Mouse (Mus musculus): ENCODE data around the gene Igfn1. TPM values are rescaled to one million over a fixed set of nuclear protein-coding genes. Genes with fewer than 3 reads are reported as not detected.

Igfn1 gene
- polyA plus RNA-seq (2012; rRNA removed) (not detected in 2 replicates), polyA plus RNA-seq (2014; fragmentation: Nextera tagmentation; extraction: Ambion mirVana) (not detected in 2 replicates)

DNA sequence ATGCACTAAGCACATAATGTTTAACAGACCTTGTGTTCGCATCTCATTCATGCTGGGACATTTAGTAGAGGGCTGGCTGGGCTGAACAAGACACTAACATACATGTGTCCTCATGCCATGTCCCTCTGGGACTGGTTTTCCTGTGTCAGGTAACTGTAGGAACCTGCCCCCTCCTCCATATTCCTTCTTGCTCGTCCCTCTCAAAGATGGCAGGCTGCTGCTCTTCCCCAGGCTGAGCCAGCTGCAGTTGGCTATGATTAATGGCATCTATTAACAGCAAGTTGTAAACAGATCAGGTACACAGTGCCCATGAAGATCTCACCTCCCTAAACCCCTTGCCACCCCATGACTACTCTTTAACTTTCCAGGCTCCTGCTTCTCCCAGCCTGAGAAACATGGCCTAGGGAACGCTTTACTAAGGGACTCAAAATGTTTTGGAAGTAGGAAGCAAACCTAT is at the start of gene Igfn1:
Gene Igfn1 (minus strand): TSS at position 51 of the 457 bp plus-strand sequence.
- WGBS (ENCODE audit: insufficient replicate concordance), result 68% methylated on average over 3 of the region's 3 CpGs
- Histone ChIP-seq H3K4me2 (ENCODE audit: low read depth) (peak within 1 kb of the TSS; percentile 92), H3K36me3 (replicated peaks; ENCODE audit: control insufficient read depth, insufficient read depth, low read depth) (no peaks in the 10 kb centered on the region), H3K27ac (no peak within 1 kb of the TSS), H3K27me3 (ENCODE audit: control insufficient read depth, insufficient read depth, low read length) (peaks cover 3% of the 10 kb centered on the region; the same call in 1 of the 2 replicates), H3K4me3 (ENCODE audit: insufficient read depth in 1 of 2, low read depth in 2 of 2, low read length in 2 of 2) (peak within 1 kb of the TSS in 1 of 2 experiments; percentile 67; a peak in 2 of 4 replicates), H3K9me3 (ENCODE audit: control insufficient read depth, low read length) (no peaks in the 10 kb centered on the region), H3K9ac (replicated peaks) (peak within 1 kb of the TSS; percentile 72; the same call in 1 of the 2 replicates), H3K4me1 (replicated peaks; ENCODE audit: control insufficient read depth in 2 of 2, insufficient read depth in 2 of 2, low read length in 1 of 2) (peaks cover 17 to 22% of the 10 kb centered on the region in 2 experiments)
- TF ChIP-seq EP300 (IDR thresholded peaks at IDR 0.05; ENCODE audit: low read depth) (no peak), CTCF (IDR thresholded peaks at IDR 0.05; ENCODE audit: low read depth) (no peak)
- DNase-seq (ENCODE audit: low read depth in 3 of 3, low spot score in 3 of 3) (no peak), ATAC-seq (ENCODE audit: insufficient read depth) (no peak)

DNA sequence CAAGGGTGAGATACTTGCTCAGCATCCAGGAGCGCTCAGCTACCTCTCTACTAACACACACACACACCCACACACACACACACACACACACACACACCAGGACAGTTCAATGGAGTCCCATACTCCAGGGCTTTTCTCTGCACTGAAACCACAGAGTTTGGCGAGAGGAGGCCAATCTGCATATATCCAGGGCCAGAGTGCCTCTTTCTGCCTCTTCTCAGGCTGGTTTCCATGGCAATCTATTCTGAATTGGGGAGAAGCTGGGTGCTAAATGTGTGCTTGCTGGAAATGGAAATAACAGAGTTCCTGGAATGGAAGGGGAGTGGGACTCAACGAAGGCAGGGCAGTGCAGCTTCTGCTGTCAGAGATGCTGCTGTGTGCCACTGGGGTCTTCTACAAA is 49.6 kb upstream of the Igfn1 start:
- Histone ChIP-seq H3K36me3 (replicated peaks; ENCODE audit: control insufficient read depth, insufficient read depth, low read depth) (no peaks in the 10 kb centered on the region), H3K4me3 (ENCODE audit: insufficient read depth in 1 of 2, low read depth in 2 of 2, low read length in 2 of 2) (no peak overlapping the region), H3K27me3 (ENCODE audit: control insufficient read depth, insufficient read depth, low read length) (peaks cover 21% of the 10 kb centered on the region), H3K9me3 (ENCODE audit: control insufficient read depth, low read length) (no peaks in the 10 kb centered on the region), H3K4me1 (replicated peaks; ENCODE audit: control insufficient read depth in 2 of 2, insufficient read depth in 2 of 2, low read length in 1 of 2) (0 out of 4 replicates have a peak, but pooled peaks cover 0 to 2% of the 10 kb centered on the region in 2 experiments), H3K4me2 (ENCODE audit: low read depth) (no peak overlapping the region), H3K9ac (replicated peaks) (no peak overlapping the region), H3K27ac (no peak overlapping the region)
- no peak for DNase-seq (ENCODE audit: low read depth in 3 of 3, low spot score in 3 of 3)
- no peak for TF ChIP-seq EP300 (IDR thresholded peaks at IDR 0.05; ENCODE audit: low read depth)
- no peak for TF ChIP-seq CTCF (IDR thresholded peaks at IDR 0.05; ENCODE audit: low read depth)
- ATAC-seq (ENCODE audit: insufficient read depth), result no peak
- WGBS (ENCODE audit: insufficient replicate concordance), result 41% methylated on average over 3 of the region's 3 CpGs

GRCm38 (mm10) chr1:136052547-136052946 is 46.4 kb upstream of the Igfn1 start, which contains the start of gene Cacna1s:
Gene Cacna1s (plus strand): TSS chr1:136052750.
- no peak within 1 kb of the TSS for H3K4me3 ChIP-seq (ENCODE audit: insufficient read depth in 1 of 2, low read depth in 2 of 2, low read length in 2 of 2)
- ATAC-seq (ENCODE audit: insufficient read depth) (no peak), DNase-seq (ENCODE audit: low read depth in 3 of 3, low spot score in 3 of 3) (no peak)
- H3K9me3 ChIP-seq (ENCODE audit: control insufficient read depth, low read length), result no peaks in the 10 kb centered on the region
- 31% methylated on average over 11 of the region's 11 CpGs for WGBS (ENCODE audit: insufficient replicate concordance)
- no peak within 1 kb of the TSS for H3K9ac ChIP-seq (replicated peaks)
- H3K27ac ChIP-seq, result no peak within 1 kb of the TSS
- H3K36me3 ChIP-seq (replicated peaks; ENCODE audit: control insufficient read depth, insufficient read depth, low read depth), result no peaks in the 10 kb centered on the region
- no peak for TF ChIP-seq EP300 (IDR thresholded peaks at IDR 0.05; ENCODE audit: low read depth)
- TF ChIP-seq CTCF (IDR thresholded peaks at IDR 0.05; ENCODE audit: low read depth), result no peak
- peaks cover 50% of the 10 kb centered on the region for H3K27me3 ChIP-seq (ENCODE audit: control insufficient read depth, insufficient read depth, low read length)
- H3K4me1 ChIP-seq (replicated peaks; ENCODE audit: control insufficient read depth in 2 of 2, insufficient read depth in 2 of 2, low read length in 1 of 2), result no peaks in the 10 kb centered on the region
- H3K4me2 ChIP-seq (ENCODE audit: low read depth), result no peak within 1 kb of the TSS

GRCm38 (mm10) chr1:136051465-136051864 is 45.3 kb upstream of the Igfn1 start:
- 3% methylated on average over 6 of the region's 6 CpGs for WGBS (ENCODE audit: insufficient replicate concordance)
- ATAC-seq (ENCODE audit: insufficient read depth) (no peak), DNase-seq (ENCODE audit: low read depth in 3 of 3, low spot score in 3 of 3) (peak; percentile 24 to 35 (median 34))
- Histone ChIP-seq H3K9me3 (ENCODE audit: control insufficient read depth, low read length) (no peaks in the 10 kb centered on the region), H3K4me1 (replicated peaks; ENCODE audit: control insufficient read depth in 2 of 2, insufficient read depth in 2 of 2, low read length in 1 of 2) (no peaks in the 10 kb centered on the region), H3K9ac (replicated peaks) (no peak overlapping the region), H3K27me3 (ENCODE audit: control insufficient read depth, insufficient read depth, low read length) (peaks cover 50% of the 10 kb centered on the region), H3K27ac (no peak overlapping the region), H3K4me2 (ENCODE audit: low read depth) (no peak overlapping the region), H3K36me3 (replicated peaks; ENCODE audit: control insufficient read depth, insufficient read depth, low read depth) (no peaks in the 10 kb centered on the region), H3K4me3 (ENCODE audit: insufficient read depth in 1 of 2, low read depth in 2 of 2, low read length in 2 of 2) (no peak overlapping the region)
- TF ChIP-seq EP300 (IDR thresholded peaks at IDR 0.05; ENCODE audit: low read depth) (no peak), CTCF (IDR thresholded peaks at IDR 0.05; ENCODE audit: low read depth) (peak; percentile 77)

GRCm38 (mm10) chr1:136051013-136051315 is 44.8 kb upstream of the Igfn1 start:
- no peak overlapping the region for H3K27ac ChIP-seq
- 3% methylated on average over 36 of the region's 36 CpGs for WGBS (ENCODE audit: insufficient replicate concordance)
- H3K9ac ChIP-seq (replicated peaks), result no peak overlapping the region
- DNase-seq (ENCODE audit: low read depth in 3 of 3, low spot score in 3 of 3) (no peak), ATAC-seq (ENCODE audit: insufficient read depth) (0 out of 2 replicates have a peak, but pooled peaks have one; percentile 3)
- no peak overlapping the region for H3K4me2 ChIP-seq (ENCODE audit: low read depth)
- no peak overlapping the region for H3K4me3 ChIP-seq (ENCODE audit: insufficient read depth in 1 of 2, low read depth in 2 of 2, low read length in 2 of 2)
- no peaks in the 10 kb centered on the region for H3K4me1 ChIP-seq (replicated peaks; ENCODE audit: control insufficient read depth in 2 of 2, insufficient read depth in 2 of 2, low read length in 1 of 2)
- H3K27me3 ChIP-seq (ENCODE audit: control insufficient read depth, insufficient read depth, low read length), result peaks cover 50% of the 10 kb centered on the region
- TF ChIP-seq EP300 (IDR thresholded peaks at IDR 0.05; ENCODE audit: low read depth), result no peak
- no peak for TF ChIP-seq CTCF (IDR thresholded peaks at IDR 0.05; ENCODE audit: low read depth)
- no peaks in the 10 kb centered on the region for H3K9me3 ChIP-seq (ENCODE audit: control insufficient read depth, low read length)
- H3K36me3 ChIP-seq (replicated peaks; ENCODE audit: control insufficient read depth, insufficient read depth, low read depth), result no peaks in the 10 kb centered on the region

Data from liver, embryonic 14.5 days (tissue).